Mouse (Mus musculus) cerebellum, postnatal 14 days (tissue): ENCODE measurements at regions not wholly inside any gene's neighbourhood (a gene's known extent, or its start where the extent isn't known, plus 50 kb on each side); places are given as distances from the start of the nearest gene placed in this dataset.

Experiments
- DNase-seq, 2 experiments: peaks; one replicate each; pipeline ENCODE4 v3.0.0; 2021; ENCODE audit warnings: mixed read lengths in 2 of 2

GRCm38 (mm10) chr6:53134410-53134809 is 66.0 kb upstream of the Jazf1 start:
- no peak for DNase-seq

- DNase-seq, result no peak
These were observed 62.4 kb upstream of the Jazf1 start for GRCm38 (mm10) chr6:53130717-53131330.

GRCm38 (mm10) chr6:53126776-53127175 is 58.3 kb upstream of the Jazf1 start:
- DNase-seq, result no peak

GRCm38 (mm10) chr6:53124800-53125450 is 56.5 kb upstream of the Jazf1 start:
- DNase-seq, result no peak

GRCm38 (mm10) chr6:53120385-53120784 is 52.0 kb upstream of the Jazf1 start:
- no peak for DNase-seq
